Mouse (Mus musculus) embryonic facial prominence, embryonic 15.5 days (tissue): ENCODE measurements around the gene Galnt18. TPM values are rescaled to one million over a fixed set of nuclear protein-coding genes. Genes with fewer than 3 reads are reported as not detected.

Experiments used
- ATAC-seq: fragments of 200-750 bp; cut with Nextera tagmentation; 2 replicates; pipeline ENCODE4 v1.8.0; 2017; ENCODE audit warnings: low read depth, moderate TSS enrichment; ENCODE audit not compliant: insufficient number of reproducible peaks, low FRiP score, low TSS enrichment
- H3K27ac ChIP-seq: fragments of 300-500 bp; sonication (generic); replicated peaks from 2 replicates; pipeline ENCODE4 v1.5.1; 2015; ENCODE audit warnings: mild to moderate bottlenecking, inconsistent platforms
- H3K27me3 ChIP-seq: fragments of 300-500 bp; sonication (generic); 2 replicates; pipeline ENCODE4 v1.6.1; 2015; ENCODE audit warnings: inconsistent platforms
- H3K36me3 ChIP-seq: fragments of 300-500 bp; sonication (generic); 2 replicates; pipeline ENCODE4 v1.6.1; 2015; ENCODE audit warnings: mild to moderate bottlenecking, inconsistent platforms
- H3K4me1 ChIP-seq: fragments of 300-500 bp; sonication (generic); 2 replicates; pipeline ENCODE4 v1.6.1; 2015; ENCODE audit warnings: inconsistent platforms
- H3K4me2 ChIP-seq: fragments of 300-500 bp; sonication (generic); replicated peaks from 2 replicates; pipeline ENCODE4 v1.6.1; 2015; ENCODE audit warnings: mild to moderate bottlenecking, inconsistent platforms
- H3K4me3 ChIP-seq: fragments of 300-500 bp; sonication (generic); replicated peaks from 2 replicates; pipeline ENCODE4 v1.5.1; 2015; ENCODE audit warnings: mild to moderate bottlenecking, inconsistent platforms
- H3K9ac ChIP-seq: fragments of 300-500 bp; sonication (generic); 2 replicates; pipeline ENCODE4 v1.6.1; 2015; ENCODE audit warnings: inconsistent platforms
- H3K9me3 ChIP-seq: fragments of 300-500 bp; sonication (generic); replicated peaks from 2 replicates; pipeline ENCODE4 v1.6.1; 2016; ENCODE audit warnings: inconsistent platforms
- WGBS: fragments of 180-500 bp; shearing (Covaris S2); methylation state at CpG from one replicate; pipeline ENCODE4 v1.1.7; 2015; 5-methylcytosine and 5-hydroxymethylcytosine counted together
- polyA plus RNA-seq: library from polyadenylated mRNA; unstranded; fragments of >200 nt; fragmentation: Nextera tagmentation; extraction: Ambion mirVana; gene quantifications from 2 replicates; pipeline ENCODE4 v1.2.1, GENCODE M21; 2015

Galnt18 gene
- polyA plus RNA-seq, 1 experiment from 2014 or later, result 30.0 TPM

- no peak overlapping the region; the same call in 1 of the 2 replicates for H3K27ac ChIP-seq
- H3K27me3 ChIP-seq, result no peaks in the 10 kb centered on the region
- no peak overlapping the region for H3K4me3 ChIP-seq
- no peak for ATAC-seq
- H3K36me3 ChIP-seq, result no peaks in the 10 kb centered on the region
- no peaks in the 10 kb centered on the region for H3K4me1 ChIP-seq
- no peak overlapping the region for H3K9ac ChIP-seq
- H3K9me3 ChIP-seq, result no peaks in the 10 kb centered on the region
- WGBS, result 69% methylated on average over 4 of the region's 4 CpGs
- no peak overlapping the region for H3K4me2 ChIP-seq
These were observed 178.3 kb downstream of the Galnt18 start for GRCm38 (mm10) chr7:111601339-111602067.

- Histone ChIP-seq H3K4me3 (no peak overlapping the region), H3K4me2 (no peak overlapping the region), H3K27ac (no peak overlapping the region), H3K9me3 (no peaks in the 10 kb centered on the region), H3K36me3 (no peaks in the 10 kb centered on the region), H3K4me1 (no peaks in the 10 kb centered on the region), H3K27me3 (no peaks in the 10 kb centered on the region), H3K9ac (no peak overlapping the region)
- ATAC-seq, result peak; percentile 29; the same call in 1 of the 2 replicates
- WGBS, result 35% methylated on average over 6 of the region's 6 CpGs
These were observed 179.0 kb downstream of the Galnt18 start for GRCm38 (mm10) chr7:111600756-111601155.

- WGBS, result 83% methylated on average over 6 of the region's 6 CpGs
- ATAC-seq, result no peak
- H3K4me1 ChIP-seq, result no peaks in the 10 kb centered on the region
These were observed 186.1 kb downstream of the Galnt18 start for GRCm38 (mm10) chr7:111593680-111594079.

GRCm38 (mm10) chr7:111589506-111590125 lies 190.2 kb downstream of the Galnt18 start:
- Histone ChIP-seq H3K9me3 (no peaks in the 10 kb centered on the region), H3K36me3 (no peaks in the 10 kb centered on the region), H3K9ac (no peak overlapping the region), H3K4me3 (no peak overlapping the region), H3K27ac (no peak overlapping the region), H3K4me2 (no peak overlapping the region), H3K27me3 (no peaks in the 10 kb centered on the region), H3K4me1 (no peaks in the 10 kb centered on the region)
- 67% methylated on average over 5 of the region's 5 CpGs for WGBS
- ATAC-seq, result no peak

More at GRCm38 (mm10) chr7:111593680-111594079, 186.1 kb downstream of the Galnt18 start:
- no peak overlapping the region for H3K27ac ChIP-seq
- no peak overlapping the region for H3K4me2 ChIP-seq
- H3K9me3 ChIP-seq, result no peaks in the 10 kb centered on the region
- H3K36me3 ChIP-seq, result no peaks in the 10 kb centered on the region
- no peak overlapping the region for H3K9ac ChIP-seq
- no peaks in the 10 kb centered on the region for H3K27me3 ChIP-seq
- H3K4me3 ChIP-seq, result no peak overlapping the region

- ATAC-seq, result no peak
- no peaks in the 10 kb centered on the region for H3K4me1 ChIP-seq
- 62% methylated on average over 4 of the region's 4 CpGs for WGBS
These were observed 191.4 kb downstream of the Galnt18 start for GRCm38 (mm10) chr7:111588291-111588781.

GRCm38 (mm10) chr7:111580547-111580946 lies 199.2 kb downstream of the Galnt18 start:
- H3K27ac ChIP-seq, result no peak overlapping the region
- no peaks in the 10 kb centered on the region for H3K27me3 ChIP-seq
- H3K4me2 ChIP-seq, result no peak overlapping the region
- 71% methylated on average over 6 of the region's 6 CpGs for WGBS
- ATAC-seq, result no peak
- no peak overlapping the region for H3K9ac ChIP-seq
- H3K9me3 ChIP-seq, result no peaks in the 10 kb centered on the region
- no peaks in the 10 kb centered on the region for H3K4me1 ChIP-seq
- no peak overlapping the region for H3K4me3 ChIP-seq
- no peaks in the 10 kb centered on the region for H3K36me3 ChIP-seq

More at GRCm38 (mm10) chr7:111588291-111588781, 191.4 kb downstream of the Galnt18 start:
- no peaks in the 10 kb centered on the region for H3K27me3 ChIP-seq
- no peak overlapping the region for H3K4me2 ChIP-seq
- H3K36me3 ChIP-seq, result no peaks in the 10 kb centered on the region
- no peak overlapping the region for H3K27ac ChIP-seq
- H3K4me3 ChIP-seq, result no peak overlapping the region
- no peak overlapping the region for H3K9ac ChIP-seq
- no peaks in the 10 kb centered on the region for H3K9me3 ChIP-seq

GRCm38 (mm10) chr7:111575096-111575495 lies 204.7 kb downstream of the Galnt18 start:
- ATAC-seq, result no peak
- Histone ChIP-seq H3K4me3 (no peak overlapping the region), H3K9ac (no peak overlapping the region), H3K4me1 (no peaks in the 10 kb centered on the region), H3K36me3 (no peaks in the 10 kb centered on the region), H3K27me3 (no peaks in the 10 kb centered on the region), H3K9me3 (no peaks in the 10 kb centered on the region), H3K27ac (no peak overlapping the region), H3K4me2 (no peak overlapping the region)
- WGBS, result 59% methylated on average over 2 of the region's 2 CpGs

- 78% methylated on average over 2 of the region's 2 CpGs for WGBS
- Histone ChIP-seq H3K9me3 (no peaks in the 10 kb centered on the region), H3K27ac (no peak overlapping the region), H3K9ac (no peak overlapping the region), H3K4me1 (no peaks in the 10 kb centered on the region), H3K27me3 (no peaks in the 10 kb centered on the region), H3K4me2 (no peak overlapping the region), H3K36me3 (no peaks in the 10 kb centered on the region), H3K4me3 (no peak overlapping the region)
- no peak for ATAC-seq
These were observed 207.4 kb downstream of the Galnt18 start for GRCm38 (mm10) chr7:111572336-111572735.

GRCm38 (mm10) chr7:111566838-111567237 lies 212.9 kb downstream of the Galnt18 start:
- Histone ChIP-seq H3K9ac (no peak overlapping the region), H3K4me3 (no peak overlapping the region), H3K4me1 (no peaks in the 10 kb centered on the region), H3K4me2 (no peak overlapping the region), H3K9me3 (no peaks in the 10 kb centered on the region), H3K27ac (no peak overlapping the region), H3K36me3 (no peaks in the 10 kb centered on the region), H3K27me3 (no peaks in the 10 kb centered on the region)
- ATAC-seq, result no peak
- WGBS, result 83% methylated on average over 6 of the region's 6 CpGs

- no peaks in the 10 kb centered on the region; the same call in 1 of the 2 replicates for H3K36me3 ChIP-seq
- no peak overlapping the region for H3K9ac ChIP-seq
- H3K27ac ChIP-seq, result no peak overlapping the region
- no peaks in the 10 kb centered on the region for H3K27me3 ChIP-seq
- ATAC-seq, result no peak
- no peaks in the 10 kb centered on the region for H3K9me3 ChIP-seq
- H3K4me2 ChIP-seq, result no peak overlapping the region
- 71% methylated on average over 9 of the region's 9 CpGs for WGBS
- no peak overlapping the region for H3K4me3 ChIP-seq
- H3K4me1 ChIP-seq, result no peaks in the 10 kb centered on the region
These were observed 216.3 kb downstream of the Galnt18 start for GRCm38 (mm10) chr7:111563316-111564110.

- no peaks in the 10 kb centered on the region for H3K4me1 ChIP-seq
- no peak overlapping the region for H3K4me2 ChIP-seq
- H3K4me3 ChIP-seq, result no peak overlapping the region
- ATAC-seq, result no peak
- H3K9me3 ChIP-seq, result no peaks in the 10 kb centered on the region
- peaks cover 3% of the 10 kb centered on the region; the same call in 1 of the 2 replicates for H3K36me3 ChIP-seq
- H3K9ac ChIP-seq, result no peak overlapping the region
- no peaks in the 10 kb centered on the region for H3K27me3 ChIP-seq
- no peak overlapping the region for H3K27ac ChIP-seq
- 82% methylated on average over 3 of the region's 3 CpGs for WGBS
These were observed 219.7 kb downstream of the Galnt18 start for GRCm38 (mm10) chr7:111560097-111560496.
